Mouse (Mus musculus): ENCODE measurements around the gene Efnb3.

GRCm38 (mm10) chr11:69589207-69589834 is 29.3 kb upstream of the Efnb3 start:
- no peak for TF ChIP-seq CTCF (IDR thresholded peaks at IDR 0.05; ENCODE audit: extremely low read depth, insufficient read depth, low read length)
- no peak for TF ChIP-seq POLR2A (IDR thresholded peaks at IDR 0.05; ENCODE audit: extremely low read depth, insufficient read depth, low read length)

All from cortical plate, adult 2 months (tissue).